Mouse (Mus musculus) liver, embryonic 14.5 days (tissue): ENCODE measurements around the gene St6galnac5.

Experiments used
- CTCF ChIP-seq: IDR thresholded peaks from 2 replicates; pipeline ENCODE4 v1.5.1; 2016; ENCODE audit warnings: antibody characterized with exemption, low read depth, control low read depth
- EP300 ChIP-seq: IDR thresholded peaks from 2 replicates; pipeline ENCODE4 v1.6.1; 2016; ENCODE audit warnings: antibody characterized with exemption, low read depth

GRCm38 (mm10) chr3:152914376-152914775 is 67.7 kb downstream of the St6galnac5 start:
- no peak for TF ChIP-seq CTCF
- no peak for TF ChIP-seq EP300
